Mouse (Mus musculus): ENCODE results near the gene Ttll8. TPM values are rescaled to one million over a fixed set of nuclear protein-coding genes. Genes with fewer than 3 reads are reported as not detected.

Ttll8 gene
- polyA plus RNA-seq (2012; rRNA removed) = 0.20 and 0.26 TPM in 2 replicates

GRCm38 (mm10) chr15:88954368-88955072 is at the start of gene Ttll8:
TSS of gene Ttll8 (minus strand) at chr15:88954418.

GRCm38 (mm10) chr15:88982534-88983079 is 28.4 kb upstream of the Ttll8 start, which contains the start of gene Mov10l1:
TSS of gene Mov10l1 (plus strand) at chr15:88982909.

GRCm38 (mm10) chr15:88978281-88979137 is 24.3 kb upstream of the Ttll8 start, which contains the start of gene Mlc1:
TSS of gene Mlc1 (minus strand) at chr15:88979007.

GRCm38 (mm10) chr15:88861772-88862622 is 92.2 kb downstream of the Ttll8 start, which contains the start of gene Pim3:
TSS of gene Pim3 (plus strand) at chr15:88862186.

Other genes starting within 250 kb of the Ttll8 start
- 15.8 and 16.7 TPM in 2 replicates for gene Brd1, start 220.2 kb downstream of the Ttll8 start, polyA plus RNA-seq (2012; rRNA removed)
- 4.3 and 4.9 TPM in 2 replicates for gene Zbed4, start 202.8 kb downstream of the Ttll8 start, polyA plus RNA-seq (2012; rRNA removed)
- 28.6 and 32.4 TPM in 2 replicates for gene Alg12, start 135.1 kb downstream of the Ttll8 start, polyA plus RNA-seq (2012; rRNA removed)
- 139 and 159 TPM in 2 replicates for gene Creld2, start 134.8 kb downstream of the Ttll8 start, polyA plus RNA-seq (2012; rRNA removed)
- 63.3 and 98.5 TPM in 2 replicates for gene Pim3, start 92.2 kb downstream of the Ttll8 start, polyA plus RNA-seq (2012; rRNA removed)
- gene Mlc1, start 24.6 kb upstream of the Ttll8 start, polyA plus RNA-seq (2012; rRNA removed) = 2.1 and 2.5 TPM in 2 replicates
- 0.34 and 0.67 TPM in 2 replicates for gene Mov10l1, start 28.5 kb upstream of the Ttll8 start, polyA plus RNA-seq (2012; rRNA removed)
- 0.62 and 0.70 TPM in 2 replicates for gene Panx2, start 105.3 kb upstream of the Ttll8 start, polyA plus RNA-seq (2012; rRNA removed)
- gene Trabd, start 120.7 kb upstream of the Ttll8 start, polyA plus RNA-seq (2012; rRNA removed) = 58.9 and 62.0 TPM in 2 replicates
- gene Selenoo, start 134.7 kb upstream of the Ttll8 start, polyA plus RNA-seq (2012; rRNA removed) = 73.6 and 94.2 TPM in 2 replicates
- 37.1 and 42.9 TPM in 2 replicates for gene Tubgcp6, start 168.7 kb upstream of the Ttll8 start, polyA plus RNA-seq (2012; rRNA removed)
- 42.8 and 50.8 TPM in 2 replicates for gene Hdac10, start 174.3 kb upstream of the Ttll8 start, polyA plus RNA-seq (2012; rRNA removed)
- 6.4 and 7.5 TPM in 2 replicates for gene Mapk12, start 186.3 kb upstream of the Ttll8 start, polyA plus RNA-seq (2012; rRNA removed)
- gene Mapk11, start 195.2 kb upstream of the Ttll8 start, polyA plus RNA-seq (2012; rRNA removed) = 7.5 and 9.2 TPM in 2 replicates
- 252 and 286 TPM in 2 replicates for gene Plxnb2, start 226.4 kb upstream of the Ttll8 start, polyA plus RNA-seq (2012; rRNA removed)
- 28.0 and 31.9 TPM in 2 replicates for gene Dennd6b, start 242.1 kb upstream of the Ttll8 start, polyA plus RNA-seq (2012; rRNA removed)